Mouse (Mus musculus): Measurements from ENCODE around the gene Galc. TPM values are rescaled to one million over a fixed set of nuclear protein-coding genes. Genes with fewer than 3 reads are reported as not detected.

Gene Galc
- 10.5 and 10.6 TPM in 2 replicates for polyA plus RNA-seq (2014; fragmentation: Nextera tagmentation; extraction: Ambion mirVana)

GRCm38 (mm10) chr12:98258845-98259517 lies at the start of gene Galc:
TSS of gene Galc (minus strand) at chr12:98259459.
- Histone ChIP-seq H3K9me3 (ENCODE audit: low read depth, low read length) (no peaks in the 10 kb centered on the region), H3K4me2 (peak within 1 kb of the TSS; percentile 74), H3K9ac (peak within 1 kb of the TSS; percentile 92), H3K27me3 (ENCODE audit: insufficient read depth, low read length) (no peaks in the 10 kb centered on the region), H3K36me3 (ENCODE audit: insufficient read depth) (peaks cover 3% of the 10 kb centered on the region; the same call in 1 of the 2 replicates), H3K4me3 (ENCODE audit: low read depth, low read length) (peak within 1 kb of the TSS; percentile 75), H3K27ac (ENCODE audit: low read depth) (peak within 1 kb of the TSS; percentile 94), H3K4me1 (ENCODE audit: insufficient read depth) (no peaks in the 10 kb centered on the region)
- no peak for TF ChIP-seq CTCF (IDR thresholded peaks at IDR 0.05; ENCODE audit: low read depth)
- ATAC-seq (ENCODE audit: insufficient read depth) (peak; percentile 95), DNase-seq (peak; percentile 94)
- WGBS = under 1% methylated on average over 73 of the region's 76 CpGs

- Histone ChIP-seq H3K27me3 (ENCODE audit: insufficient read depth, low read length) (no peaks in the 10 kb centered on the region), H3K36me3 (ENCODE audit: insufficient read depth) (no peaks in the 10 kb centered on the region), H3K4me2 (no peak overlapping the region), H3K27ac (ENCODE audit: low read depth) (no peak overlapping the region), H3K9ac (no peak overlapping the region), H3K4me1 (ENCODE audit: insufficient read depth) (no peaks in the 10 kb centered on the region), H3K4me3 (ENCODE audit: low read depth, low read length) (no peak overlapping the region), H3K9me3 (ENCODE audit: low read depth, low read length) (no peaks in the 10 kb centered on the region)
- WGBS = 75% methylated on average over 7 of the region's 7 CpGs
- DNase-seq = no peak
- TF ChIP-seq CTCF (IDR thresholded peaks at IDR 0.05; ENCODE audit: low read depth) = no peak
- ATAC-seq (ENCODE audit: insufficient read depth) = no peak
Measured at GRCm38 (mm10) chr12:98307179-98307915, 48.1 kb upstream of the Galc start.

GRCm38 (mm10) chr12:98303013-98303412 lies 43.8 kb upstream of the Galc start:
- no peak for DNase-seq
- no peaks in the 10 kb centered on the region for H3K4me1 ChIP-seq (ENCODE audit: insufficient read depth)
- 89% methylated on average over 1 of the region's 1 CpGs for WGBS
- no peak for TF ChIP-seq CTCF (IDR thresholded peaks at IDR 0.05; ENCODE audit: low read depth)
- H3K4me2 ChIP-seq = no peak overlapping the region
- H3K9ac ChIP-seq = no peak overlapping the region
- no peak overlapping the region for H3K27ac ChIP-seq (ENCODE audit: low read depth)
- no peak overlapping the region for H3K4me3 ChIP-seq (ENCODE audit: low read depth, low read length)
- no peaks in the 10 kb centered on the region for H3K9me3 ChIP-seq (ENCODE audit: low read depth, low read length)
- no peaks in the 10 kb centered on the region for H3K27me3 ChIP-seq (ENCODE audit: insufficient read depth, low read length)
- no peak for ATAC-seq (ENCODE audit: insufficient read depth)
- no peaks in the 10 kb centered on the region for H3K36me3 ChIP-seq (ENCODE audit: insufficient read depth)

- no peak for TF ChIP-seq CTCF (IDR thresholded peaks at IDR 0.05; ENCODE audit: low read depth)
- Histone ChIP-seq H3K27me3 (ENCODE audit: insufficient read depth, low read length) (no peaks in the 10 kb centered on the region), H3K27ac (ENCODE audit: low read depth) (no peak overlapping the region), H3K9me3 (ENCODE audit: low read depth, low read length) (no peaks in the 10 kb centered on the region), H3K9ac (no peak overlapping the region), H3K4me3 (ENCODE audit: low read depth, low read length) (no peak overlapping the region), H3K36me3 (ENCODE audit: insufficient read depth) (no peaks in the 10 kb centered on the region), H3K4me2 (no peak overlapping the region), H3K4me1 (ENCODE audit: insufficient read depth) (no peaks in the 10 kb centered on the region)
- DNase-seq (no peak), ATAC-seq (ENCODE audit: insufficient read depth) (no peak)
- WGBS = 63% methylated on average over 5 of the region's 5 CpGs
Measured at GRCm38 (mm10) chr12:98301980-98302379, 42.7 kb upstream of the Galc start.

- Histone ChIP-seq H3K27me3 (ENCODE audit: insufficient read depth, low read length) (no peaks in the 10 kb centered on the region), H3K36me3 (ENCODE audit: insufficient read depth) (no peaks in the 10 kb centered on the region), H3K9me3 (ENCODE audit: low read depth, low read length) (no peaks in the 10 kb centered on the region), H3K4me2 (no peak overlapping the region), H3K9ac (no peak overlapping the region), H3K27ac (ENCODE audit: low read depth) (no peak overlapping the region), H3K4me3 (ENCODE audit: low read depth, low read length) (no peak overlapping the region), H3K4me1 (ENCODE audit: insufficient read depth) (no peaks in the 10 kb centered on the region)
- ATAC-seq (ENCODE audit: insufficient read depth) (no peak), DNase-seq (no peak)
- WGBS = 62% methylated on average over 2 of the region's 2 CpGs
- no peak for TF ChIP-seq CTCF (IDR thresholded peaks at IDR 0.05; ENCODE audit: low read depth)
Measured at GRCm38 (mm10) chr12:98294241-98294640, 35.0 kb upstream of the Galc start.

- Histone ChIP-seq H3K4me3 (ENCODE audit: low read depth, low read length) (no peak overlapping the region), H3K4me1 (ENCODE audit: insufficient read depth) (no peaks in the 10 kb centered on the region), H3K27me3 (ENCODE audit: insufficient read depth, low read length) (no peaks in the 10 kb centered on the region), H3K9ac (no peak overlapping the region), H3K4me2 (no peak overlapping the region), H3K36me3 (ENCODE audit: insufficient read depth) (no peaks in the 10 kb centered on the region), H3K9me3 (ENCODE audit: low read depth, low read length) (no peaks in the 10 kb centered on the region), H3K27ac (ENCODE audit: low read depth) (no peak overlapping the region)
- no peak for ATAC-seq (ENCODE audit: insufficient read depth)
- WGBS = 16% methylated on average over 4 of the region's 4 CpGs
- DNase-seq = no peak
- no peak for TF ChIP-seq CTCF (IDR thresholded peaks at IDR 0.05; ENCODE audit: low read depth)
Measured at GRCm38 (mm10) chr12:98292278-98292677, 33.0 kb upstream of the Galc start.

GRCm38 (mm10) chr12:98290475-98290874 lies 31.2 kb upstream of the Galc start:
- Histone ChIP-seq H3K27me3 (ENCODE audit: insufficient read depth, low read length) (no peaks in the 10 kb centered on the region), H3K9ac (no peak overlapping the region), H3K4me3 (ENCODE audit: low read depth, low read length) (no peak overlapping the region), H3K4me2 (no peak overlapping the region), H3K9me3 (ENCODE audit: low read depth, low read length) (no peaks in the 10 kb centered on the region), H3K36me3 (ENCODE audit: insufficient read depth) (no peaks in the 10 kb centered on the region), H3K27ac (ENCODE audit: low read depth) (no peak overlapping the region), H3K4me1 (ENCODE audit: insufficient read depth) (no peaks in the 10 kb centered on the region)
- WGBS = 69% methylated on average over 3 of the region's 3 CpGs
- no peak for ATAC-seq (ENCODE audit: insufficient read depth)
- TF ChIP-seq CTCF (IDR thresholded peaks at IDR 0.05; ENCODE audit: low read depth) = no peak
- no peak for DNase-seq

Data from lung, embryonic 14.5 days (tissue).